Mouse (Mus musculus): ENCODE measurements around the gene Asic5.

The Asic5 gene

DNA sequence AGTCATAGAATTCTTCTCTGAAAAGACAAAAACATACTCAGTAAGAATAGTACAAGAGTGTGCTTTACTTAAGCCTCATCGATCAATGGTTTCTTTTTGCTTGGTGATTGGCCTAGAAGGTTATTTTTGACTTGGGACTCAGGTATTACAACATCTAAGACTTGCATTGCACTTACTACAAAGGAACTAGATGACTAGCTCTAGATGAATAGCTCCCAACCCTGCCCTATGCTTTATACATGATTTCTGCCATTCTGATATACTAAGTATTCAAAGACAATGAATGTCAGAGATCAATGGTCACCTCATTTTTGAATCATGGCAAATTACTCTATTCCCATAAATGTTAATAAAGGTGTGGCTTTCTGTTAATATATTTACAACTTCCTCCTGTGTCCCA is 24.9 kb downstream of the Asic5 start:
- DNase-seq (ENCODE audit: inconsistent age in 2 of 2, low spot score in 1 of 2): no peak

DNA sequence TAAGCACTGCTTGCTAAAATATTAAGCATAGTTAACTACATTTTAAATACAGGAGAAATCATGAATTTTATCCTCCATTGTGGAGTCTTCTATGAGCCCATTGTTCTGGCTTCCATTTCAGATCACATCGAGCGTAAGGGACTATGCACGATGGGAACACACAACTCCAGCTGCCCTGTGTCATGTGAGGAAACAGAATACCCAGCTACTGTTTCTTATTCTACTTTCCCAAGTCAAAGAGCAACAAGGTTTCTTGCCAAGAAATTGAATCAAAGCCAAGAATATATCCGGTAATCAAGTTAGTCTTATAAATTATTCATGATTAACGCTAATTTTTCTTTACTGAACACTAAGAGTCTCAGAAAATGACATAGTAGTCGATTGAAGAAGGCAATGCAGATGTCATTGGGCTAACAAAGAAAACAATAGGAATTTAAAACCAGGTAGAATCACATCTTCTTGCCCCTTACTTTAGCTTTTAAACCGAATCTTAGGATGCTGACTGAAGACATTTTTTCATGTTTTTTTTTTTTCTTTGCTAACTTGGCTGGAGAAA is 32.1 kb downstream of the Asic5 start:
- DNase-seq (ENCODE audit: inconsistent age in 2 of 2, low spot score in 1 of 2): no peak

GRCm38 (mm10) chr3:82022421-82022920 is 40.4 kb downstream of the Asic5 start:
- DNase-seq (ENCODE audit: inconsistent age in 2 of 2, low spot score in 1 of 2): no peak

- no peak for DNase-seq (ENCODE audit: inconsistent age in 2 of 2, low spot score in 1 of 2)
These were observed 41.0 kb downstream of the Asic5 start for GRCm38 (mm10) chr3:82023065-82023464.

DNA sequence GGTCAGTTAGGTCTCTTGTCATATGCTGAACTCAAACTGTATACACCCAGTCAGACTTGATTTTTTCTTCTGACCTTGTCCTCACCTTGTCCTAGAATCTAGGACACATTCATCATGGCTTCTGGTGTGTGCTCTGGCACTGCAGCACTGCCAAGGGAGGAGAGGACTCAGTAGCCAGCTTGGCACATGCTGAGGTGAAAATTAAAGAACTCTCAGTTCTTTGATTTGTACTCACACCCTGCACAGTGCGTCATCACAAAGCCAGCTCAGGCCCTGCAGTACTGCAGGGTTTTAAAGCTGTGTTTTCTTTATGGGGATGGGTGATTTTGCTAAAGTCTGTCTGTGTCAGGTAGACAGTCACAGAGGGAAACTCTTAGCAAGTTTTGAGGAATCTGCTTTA is 45.2 kb downstream of the Asic5 start:
- DNase-seq (ENCODE audit: inconsistent age in 2 of 2, low spot score in 1 of 2): no peak

DNA sequence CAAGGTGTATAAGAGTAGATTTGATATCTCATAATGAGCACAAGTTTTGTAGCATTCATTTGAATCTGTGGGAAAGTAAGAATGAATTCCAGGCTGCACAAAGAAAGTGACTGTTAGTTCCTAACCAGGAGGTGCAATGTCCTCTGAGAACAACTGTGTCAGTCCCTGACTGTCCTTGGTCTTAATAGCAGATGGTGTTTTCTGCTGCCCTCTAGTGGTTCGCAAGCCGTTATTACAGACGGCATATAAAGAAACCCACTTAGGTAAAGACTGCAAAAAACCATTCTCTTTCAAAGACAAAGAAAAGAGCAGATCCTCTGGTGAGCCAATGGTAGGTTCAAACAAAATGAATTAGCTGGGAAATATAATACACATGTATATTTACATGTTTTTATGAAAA is 47.1 kb downstream of the Asic5 start:
- DNase-seq (ENCODE audit: inconsistent age in 2 of 2, low spot score in 1 of 2): peak; percentile 25 to 79

DNA sequence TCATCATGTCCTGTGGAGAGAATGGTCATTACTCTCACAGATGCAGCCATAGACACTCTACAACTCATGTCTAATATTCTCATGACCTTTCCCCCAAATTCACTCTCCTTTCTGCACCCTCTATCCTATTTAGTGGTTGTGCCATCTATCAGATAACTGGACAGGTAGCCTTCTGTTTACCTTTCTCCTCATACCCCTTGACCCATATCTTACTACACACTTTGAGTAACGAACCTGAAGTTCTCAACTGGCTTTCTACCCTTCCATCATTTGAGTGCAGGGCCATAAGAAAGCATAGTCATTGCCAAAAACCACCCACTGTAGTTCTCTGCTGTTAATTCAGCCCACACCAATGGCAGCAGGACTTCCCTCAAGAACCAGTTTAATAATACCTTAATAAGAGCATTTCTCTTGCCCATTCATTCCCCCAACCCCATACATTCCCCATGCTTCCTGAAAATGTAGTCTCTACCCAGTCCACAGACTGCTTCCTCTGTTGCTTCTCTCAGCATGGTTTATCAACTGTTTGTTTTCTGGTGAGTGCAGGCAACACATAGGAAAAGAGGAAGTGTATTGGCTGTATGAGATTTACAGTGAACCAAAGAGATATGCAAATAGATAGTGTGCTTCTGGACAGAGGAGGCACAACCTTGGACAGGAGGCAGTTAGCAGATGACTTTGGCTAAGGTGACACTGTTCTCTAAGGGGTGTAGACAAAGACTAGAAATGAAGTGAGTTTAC is 48.1 kb downstream of the Asic5 start:
- no peak for DNase-seq (ENCODE audit: inconsistent age in 2 of 2, low spot score in 1 of 2)

- DNase-seq (ENCODE audit: inconsistent age in 2 of 2, low spot score in 1 of 2): no peak
These were observed 54.4 kb downstream of the Asic5 start for GRCm38 (mm10) chr3:82036262-82037044.

DNA sequence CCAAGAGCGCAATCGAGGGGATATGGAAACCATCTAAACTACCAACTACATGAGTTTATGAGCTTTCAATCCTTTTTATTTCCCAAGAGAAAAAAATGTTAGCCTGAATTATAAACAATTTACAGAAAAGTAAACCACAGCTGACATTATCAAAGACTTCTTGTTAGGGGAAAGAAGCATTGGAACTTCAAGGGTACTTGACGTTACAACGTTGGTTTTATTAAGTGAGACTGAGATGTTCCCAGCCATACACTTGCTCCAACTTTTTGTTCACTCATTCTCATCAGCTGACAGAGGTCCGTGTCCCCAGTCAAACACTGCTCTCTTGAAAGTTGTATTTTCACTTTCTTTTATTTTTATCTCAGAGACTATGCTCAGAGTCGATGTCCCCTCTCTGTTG is 61.6 kb downstream of the Asic5 start:
- DNase-seq (ENCODE audit: inconsistent age in 2 of 2, low spot score in 1 of 2): no peak

- no peak for DNase-seq (ENCODE audit: inconsistent age in 2 of 2, low spot score in 1 of 2)
These were observed 62.8 kb downstream of the Asic5 start for GRCm38 (mm10) chr3:82044902-82045301.

DNA sequence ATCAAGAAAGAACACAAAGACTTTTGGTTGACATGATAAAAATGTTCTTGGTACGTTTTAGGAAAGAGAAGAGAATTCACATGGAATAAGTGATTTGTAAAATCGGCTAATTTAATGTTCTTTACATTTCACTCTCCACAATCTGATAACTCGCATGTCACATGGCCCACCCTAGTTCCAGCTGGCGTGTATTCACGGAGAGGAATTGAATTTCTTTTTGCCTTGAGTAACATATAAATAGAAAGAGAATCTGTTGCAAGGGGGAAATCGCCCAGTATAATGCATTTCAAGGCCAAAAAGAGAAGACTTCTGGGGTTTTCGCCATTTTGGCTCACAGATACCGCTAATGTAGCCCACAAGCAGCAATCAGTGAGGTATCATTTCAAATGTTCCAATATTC is 64.0 kb downstream of the Asic5 start:
- no peak for DNase-seq (ENCODE audit: inconsistent age in 2 of 2, low spot score in 1 of 2)

DNA sequence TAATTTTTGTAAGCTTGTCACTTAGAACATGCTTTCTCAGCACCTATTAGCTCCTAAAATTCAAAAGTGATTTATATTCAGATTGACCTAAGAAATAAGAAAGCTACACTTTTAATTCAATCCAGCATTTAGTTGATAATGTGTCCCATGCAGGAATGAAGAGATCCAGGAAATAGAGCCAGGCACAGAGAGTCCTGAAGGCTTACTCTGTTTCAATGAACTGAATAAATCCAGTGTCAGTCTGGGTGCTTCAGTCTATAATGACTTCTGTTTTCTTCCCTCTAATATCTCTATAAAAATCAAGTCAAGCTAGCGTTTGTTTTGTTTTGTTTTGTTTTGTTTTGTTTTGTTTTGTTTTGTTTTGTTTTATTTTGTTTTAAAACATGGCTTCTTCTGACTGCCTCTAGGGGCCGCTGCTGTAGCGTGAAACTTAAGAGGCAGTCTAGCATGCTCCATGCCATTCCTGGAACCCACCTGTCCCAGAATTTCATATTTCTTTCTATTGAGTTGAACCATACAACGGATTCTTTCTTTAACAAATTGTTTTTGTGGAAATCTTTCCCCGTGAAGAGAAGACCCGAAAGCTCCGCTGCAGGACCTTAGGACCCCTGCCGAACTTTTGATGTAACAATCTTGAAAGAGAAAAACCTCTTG is 65.1 kb downstream of the Asic5 start:
- peak; percentile 25 to 69 for DNase-seq (ENCODE audit: inconsistent age in 2 of 2, low spot score in 1 of 2)

GRCm38 (mm10) chr3:82048078-82048477 is 66.0 kb downstream of the Asic5 start:
- peak in 1 of 2 experiments; percentile 15 for DNase-seq (ENCODE audit: inconsistent age in 2 of 2, low spot score in 1 of 2)

DNA sequence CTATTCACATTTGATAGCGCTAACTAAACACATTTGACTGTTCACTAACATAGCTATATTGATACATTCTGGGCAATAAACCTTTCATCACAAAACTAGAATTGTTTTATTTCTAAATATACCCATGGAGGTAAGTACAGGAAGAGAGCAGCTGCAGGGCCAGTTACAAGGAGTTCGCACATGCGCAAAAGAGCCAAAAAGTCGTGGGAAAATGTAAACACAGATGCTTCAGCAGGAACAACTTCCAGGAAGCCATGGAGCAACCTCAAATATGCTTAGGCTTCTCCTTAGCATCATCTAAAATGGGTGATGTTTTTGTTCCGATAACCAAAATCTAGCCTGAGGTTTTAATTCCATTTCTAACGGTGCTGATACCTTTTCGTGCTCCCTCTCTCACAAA is 66.6 kb downstream of the Asic5 start:
- no peak for DNase-seq (ENCODE audit: inconsistent age in 2 of 2, low spot score in 1 of 2)

DNA sequence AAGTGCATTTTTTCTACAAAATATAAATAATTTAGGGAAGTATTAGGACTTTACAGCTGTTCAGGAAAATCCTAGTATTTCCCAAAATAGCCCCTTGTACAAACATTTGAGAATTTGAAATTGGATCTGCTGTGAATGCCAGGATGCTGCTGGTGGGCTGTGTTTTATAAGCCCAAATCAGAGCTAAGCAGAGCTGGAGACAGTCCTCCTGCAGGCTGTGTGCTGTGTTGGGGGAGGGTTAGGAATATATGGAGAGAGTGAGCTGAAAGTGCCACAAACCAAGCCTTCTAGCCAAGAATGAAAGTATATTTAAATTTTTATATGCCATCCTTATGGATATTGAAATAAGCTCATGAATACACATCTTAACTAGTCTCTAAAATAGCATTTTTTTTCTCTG is 69.4 kb downstream of the Asic5 start:
- no peak for DNase-seq (ENCODE audit: inconsistent age in 2 of 2, low spot score in 1 of 2)

DNA sequence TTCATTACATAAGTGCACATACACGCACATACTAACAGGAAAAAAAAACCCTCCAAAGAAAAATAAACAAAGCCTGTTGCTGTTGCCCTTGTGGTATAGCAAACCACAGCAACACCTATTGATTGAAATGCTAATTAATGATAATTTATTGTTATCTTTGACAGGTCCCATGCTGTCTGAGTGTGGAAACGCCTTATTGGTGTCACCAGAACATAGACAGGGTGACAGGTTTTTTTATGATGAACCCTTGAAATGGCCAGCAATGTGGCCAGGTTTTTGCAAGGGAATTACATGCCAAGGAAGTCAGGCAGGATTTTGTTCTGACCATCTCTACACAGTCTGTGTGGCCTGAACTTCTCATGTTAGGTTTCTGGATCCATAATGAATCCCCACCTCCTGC is 69.9 kb downstream of the Asic5 start:
- no peak for DNase-seq (ENCODE audit: inconsistent age in 2 of 2, low spot score in 1 of 2)

DNA sequence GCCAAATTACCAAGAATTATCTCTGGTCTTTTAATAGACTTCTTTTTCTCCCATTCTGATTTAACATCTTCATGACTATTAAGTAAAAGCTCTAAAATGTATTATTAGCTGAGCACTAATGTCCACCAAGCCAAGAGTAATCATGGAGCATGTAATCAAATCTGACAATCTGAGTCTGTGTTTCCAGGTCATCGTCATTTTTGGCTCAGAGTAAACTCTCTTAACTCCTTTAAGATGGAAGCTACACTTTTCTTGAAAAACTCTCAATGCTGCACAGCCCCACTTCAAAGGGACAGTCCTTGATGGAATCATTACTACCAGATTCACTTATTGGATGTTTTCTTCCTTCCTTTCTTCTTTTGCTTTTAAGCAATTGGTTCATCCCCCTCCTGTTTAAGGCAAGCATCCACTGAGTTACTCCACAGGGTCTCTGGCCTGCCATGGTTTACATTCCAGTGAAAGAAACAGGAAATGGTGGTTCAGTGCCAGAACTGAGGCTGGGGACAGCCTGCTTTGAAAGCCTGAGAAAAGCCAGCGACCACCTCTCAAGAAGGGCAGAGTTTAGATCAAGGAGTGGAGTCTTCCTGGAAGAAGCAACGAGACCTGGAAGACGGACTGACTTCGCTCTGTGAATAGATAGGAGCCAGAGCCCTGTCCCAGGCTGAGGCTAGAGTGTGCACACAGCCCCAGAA is 72.3 kb downstream of the Asic5 start:
- no peak for DNase-seq (ENCODE audit: inconsistent age in 2 of 2, low spot score in 1 of 2)

DNA sequence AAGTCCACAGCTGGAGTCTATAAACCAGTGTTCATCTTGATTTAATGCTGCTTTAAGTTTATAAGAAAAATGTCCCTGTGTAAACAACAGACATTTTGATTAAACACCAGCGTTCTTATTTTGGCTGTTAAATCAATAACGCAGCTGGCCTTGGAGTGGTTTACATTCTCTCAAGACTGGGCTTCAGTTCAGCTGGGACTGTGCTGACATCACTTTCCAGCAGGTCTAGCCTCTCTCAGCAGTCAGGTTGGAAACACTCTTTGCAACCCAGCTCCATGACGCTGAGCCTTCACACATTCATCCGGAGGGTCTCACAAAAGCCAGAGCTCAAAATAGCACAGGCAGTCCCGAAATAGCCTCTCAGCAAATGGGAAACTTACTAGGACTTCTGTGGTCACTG is 75.1 kb downstream of the Asic5 start:
- DNase-seq (ENCODE audit: inconsistent age in 2 of 2, low spot score in 1 of 2): no peak

DNA sequence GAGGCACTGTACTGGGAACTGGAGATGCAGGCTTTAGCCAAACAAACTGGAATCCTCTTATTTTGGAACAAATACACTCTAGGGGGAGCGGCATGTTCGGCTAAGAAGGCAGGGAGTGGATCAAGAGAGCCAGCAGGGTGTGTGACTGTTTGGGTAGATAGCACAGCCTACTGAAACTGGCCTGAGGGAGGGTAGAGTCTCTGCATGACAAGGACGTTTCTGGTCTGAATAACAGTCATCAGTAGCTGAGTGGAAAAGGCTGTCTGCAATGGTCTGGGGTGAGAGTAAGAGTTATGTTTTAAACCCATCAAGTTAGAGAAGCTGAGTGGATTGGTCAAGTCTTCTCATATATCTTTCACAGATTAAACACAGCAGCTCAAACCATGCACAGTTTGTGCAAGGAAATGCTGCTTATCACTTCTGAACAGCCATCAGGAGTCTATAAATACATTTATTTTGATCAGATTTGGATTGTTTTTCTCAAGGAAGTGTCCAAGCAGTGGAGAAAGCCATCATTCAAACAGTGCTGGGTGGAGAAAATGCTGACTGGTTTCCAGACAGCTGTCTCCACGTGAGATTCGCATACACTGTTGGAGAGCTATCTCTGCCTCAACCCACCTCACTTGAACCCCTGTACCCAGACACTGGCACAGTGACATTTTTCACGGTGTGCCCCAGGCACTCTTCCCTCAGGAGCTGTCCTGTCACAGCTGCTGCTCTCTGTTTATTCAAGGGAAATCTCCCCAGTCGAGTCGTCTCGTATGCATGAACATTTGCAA is 79.5 kb downstream of the Asic5 start:
- no peak for DNase-seq (ENCODE audit: inconsistent age in 2 of 2, low spot score in 1 of 2)

GRCm38 (mm10) chr3:82067830-82068229 is 85.7 kb downstream of the Asic5 start:
- no peak for DNase-seq (ENCODE audit: inconsistent age in 2 of 2, low spot score in 1 of 2)

Data from adrenal gland, adult (tissue).